Mouse (Mus musculus): ENCODE results near the gene Cacna1b.

The Cacna1b gene

DNA sequence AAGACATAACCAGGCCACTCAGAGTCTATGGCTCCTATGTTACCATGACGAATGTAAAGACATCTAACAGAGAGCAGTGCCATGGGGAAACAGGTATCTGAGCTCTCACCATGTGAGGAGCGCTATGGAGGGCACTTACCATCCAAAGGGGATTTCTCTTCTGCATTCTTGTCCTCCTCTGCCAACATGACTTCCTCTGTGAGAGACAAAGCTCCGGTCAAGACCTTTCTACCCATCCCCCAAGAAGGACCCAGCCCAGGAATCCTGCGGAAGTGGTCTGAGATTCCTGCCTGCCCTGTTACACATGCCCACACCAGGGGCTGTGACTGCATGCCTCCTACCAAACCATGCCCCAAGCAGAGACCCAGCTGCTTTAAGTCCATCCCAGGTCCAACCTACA, 44.0 kb downstream of the Cacna1b start:
- no peak for DNase-seq

DNA sequence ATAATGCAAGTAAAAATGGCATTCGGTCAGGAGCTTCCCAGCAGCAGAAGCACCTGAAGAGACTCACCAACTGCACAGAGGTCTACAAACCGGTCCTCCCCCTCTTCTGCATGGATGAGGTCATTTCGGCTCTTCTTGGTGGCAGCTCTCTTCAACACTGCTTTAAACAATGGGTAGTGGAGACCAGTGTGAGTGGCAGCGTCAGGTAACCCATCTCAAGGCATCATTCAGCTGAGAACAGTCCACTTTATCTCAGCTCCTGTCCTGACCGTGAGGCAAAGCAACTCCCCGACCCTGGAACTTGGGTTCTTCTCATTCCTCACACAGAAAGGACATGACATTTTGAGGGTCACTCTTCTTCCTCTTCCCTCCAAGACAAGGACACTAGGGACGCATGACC, 45.0 kb downstream of the Cacna1b start:
- DNase-seq: no peak

DNA sequence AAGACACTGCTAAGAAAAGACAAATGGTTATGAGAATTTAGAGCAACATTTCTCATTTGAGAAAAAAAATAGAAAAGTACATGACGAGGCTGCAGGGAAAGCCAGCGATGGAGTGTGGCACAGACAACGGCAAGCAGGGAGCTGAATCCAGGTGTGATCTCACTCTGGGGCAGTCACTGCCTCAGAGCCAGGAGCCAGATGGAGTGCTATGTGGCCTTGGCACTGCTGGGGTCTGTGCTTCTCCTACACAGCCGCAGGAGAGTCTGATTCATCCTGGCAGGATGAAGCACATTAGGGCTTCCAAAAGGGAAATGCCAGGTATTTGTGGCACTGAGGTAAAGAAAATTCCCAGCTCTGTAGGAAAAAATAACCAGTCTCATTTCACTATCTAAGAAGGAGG, 45.5 kb downstream of the Cacna1b start:
- no peak for DNase-seq

DNA sequence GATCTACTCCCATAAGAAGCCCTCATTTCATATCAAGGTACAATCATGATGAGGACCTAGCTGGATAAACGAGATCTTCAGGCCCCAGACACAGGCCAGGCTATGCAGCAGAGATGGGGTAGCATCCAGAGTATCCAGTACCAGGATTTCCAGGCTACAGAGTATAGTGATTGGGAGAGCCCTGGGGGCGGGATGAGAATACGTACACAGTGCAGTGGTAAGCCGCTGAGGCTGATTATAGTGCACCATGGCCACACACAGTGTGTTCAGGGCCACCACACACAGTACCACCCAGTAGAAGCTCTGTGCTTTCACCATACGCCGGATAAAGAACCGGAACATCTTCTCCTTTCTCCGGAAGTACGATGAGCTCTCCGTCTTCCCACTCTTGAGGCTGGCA, 57.0 kb downstream of the Cacna1b start:
- DNase-seq: no peak

DNA sequence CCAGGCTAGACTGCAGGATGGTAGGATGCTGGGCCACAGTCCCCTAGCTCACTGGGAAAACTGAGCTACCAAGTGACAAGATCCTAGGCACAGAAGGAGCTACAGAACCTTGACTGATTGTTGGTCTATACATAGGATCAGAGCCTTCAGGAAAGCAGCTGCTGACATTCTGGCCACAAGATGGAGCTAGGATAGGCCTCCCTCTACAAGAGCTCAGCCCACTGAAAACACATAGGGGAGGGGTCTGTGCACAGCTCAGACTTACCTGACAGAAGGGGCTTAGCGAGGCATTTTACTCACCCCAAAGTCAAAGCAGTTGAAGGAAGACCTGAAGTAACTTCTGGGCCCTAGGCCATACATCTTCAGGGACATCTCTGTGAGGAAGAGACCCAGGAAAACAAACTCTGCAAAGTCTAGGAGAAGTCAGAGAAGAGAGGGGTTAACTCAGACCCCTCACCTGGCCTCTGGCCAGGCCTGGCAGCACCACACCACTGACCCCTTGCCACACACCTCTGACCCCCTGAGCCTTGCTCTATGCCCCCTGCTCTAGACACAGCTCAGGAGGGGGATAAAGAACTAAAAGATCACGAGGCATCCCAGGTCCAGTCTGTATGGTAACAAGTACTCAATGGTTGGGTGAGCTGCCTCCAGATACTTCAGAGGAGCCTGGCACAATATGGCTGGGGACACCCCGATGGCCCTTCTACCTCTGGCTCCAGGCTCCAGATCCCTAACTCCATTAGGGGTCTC, 60.6 kb downstream of the Cacna1b start:
- no peak for DNase-seq

DNA sequence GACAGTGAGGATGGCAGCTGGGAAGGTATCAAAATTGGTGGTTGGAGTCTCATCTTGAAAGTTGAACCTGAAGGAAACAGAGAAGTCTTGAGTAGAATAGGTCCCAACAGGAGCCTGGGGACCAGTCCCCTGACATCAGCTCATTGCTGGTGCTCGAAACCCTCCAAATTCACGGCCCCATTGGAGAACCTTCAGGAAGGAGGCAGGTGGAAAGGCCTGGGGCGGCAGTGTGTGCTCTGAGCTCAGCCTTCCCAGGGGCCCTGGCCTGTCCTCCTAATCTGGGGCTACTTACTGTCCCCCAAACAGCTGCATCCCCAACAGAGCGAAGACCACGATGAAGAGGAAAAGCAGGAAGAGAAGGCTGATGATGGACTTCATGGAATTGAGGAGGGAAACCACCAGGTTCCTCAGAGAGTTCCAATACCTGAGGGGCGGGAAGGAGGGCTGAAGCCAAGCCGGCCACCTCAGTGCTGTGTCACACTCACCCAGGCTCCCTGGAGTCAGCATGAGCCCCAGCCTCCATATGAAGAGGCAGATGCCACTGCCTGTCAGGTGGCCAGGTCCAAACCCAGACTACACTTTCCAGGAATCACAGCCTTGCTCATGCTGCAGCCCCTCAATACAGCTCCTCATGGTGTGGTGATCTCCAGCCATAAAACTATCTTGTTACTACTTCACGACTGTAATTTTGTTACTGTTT, 65.5 kb downstream of the Cacna1b start:
- DNase-seq: no peak

DNA sequence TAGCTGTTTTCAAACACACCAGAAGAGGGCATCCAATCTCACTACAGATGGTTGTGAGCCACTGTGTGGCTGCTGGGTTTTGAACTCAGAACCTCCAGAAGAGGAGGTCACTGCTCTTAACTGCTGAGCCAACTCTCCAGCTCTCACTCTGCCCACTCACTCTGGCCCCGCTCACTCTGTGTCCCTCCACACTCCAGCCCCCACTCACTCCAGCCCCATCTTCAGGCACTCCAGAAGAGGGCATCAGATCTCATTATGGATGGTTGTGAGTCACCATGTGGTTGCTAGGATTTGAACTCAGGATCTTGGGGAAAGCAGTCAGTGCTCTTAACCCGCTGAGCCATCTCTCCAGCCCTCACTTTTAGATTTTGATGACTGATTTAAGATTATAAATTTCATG, 70.6 kb downstream of the Cacna1b start:
- DNase-seq: no peak

DNA sequence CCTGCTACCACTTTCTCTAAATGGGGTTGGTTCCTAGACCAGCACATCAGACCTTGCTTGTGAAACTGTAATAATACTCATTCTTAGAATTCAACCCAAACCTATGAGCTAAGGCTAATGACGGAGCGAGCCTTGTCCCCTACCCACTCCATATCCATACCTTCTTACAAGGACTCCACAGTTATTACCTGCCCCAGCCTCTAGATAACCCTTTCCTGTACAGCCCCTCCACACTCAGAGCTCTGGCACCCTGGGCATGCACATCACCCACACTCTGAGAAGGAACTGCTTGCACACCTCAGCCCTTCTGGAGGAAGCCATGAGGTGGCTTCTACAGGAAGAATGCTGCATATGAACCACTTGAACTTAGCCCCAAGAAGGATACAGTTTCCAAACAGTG, 72.6 kb downstream of the Cacna1b start:
- no peak for DNase-seq

DNA sequence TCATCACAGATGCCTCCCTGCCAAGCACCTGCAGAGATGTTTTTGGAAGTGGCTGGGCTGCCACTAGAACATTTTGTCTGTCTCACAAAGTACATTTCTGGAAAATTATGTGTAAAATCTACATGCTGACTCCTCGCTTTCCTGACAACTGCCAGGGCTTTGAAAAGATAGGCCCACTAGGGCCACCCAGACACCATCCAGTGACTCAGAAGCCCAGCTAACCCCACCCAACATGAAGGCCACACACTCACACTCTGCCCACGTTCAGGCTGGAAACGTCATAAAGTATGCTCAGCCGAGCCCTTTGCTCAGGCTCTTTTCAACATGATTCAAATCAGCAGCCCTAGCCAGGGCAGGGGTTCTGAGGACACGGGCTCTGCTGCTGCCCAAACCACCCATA, 77.6 kb downstream of the Cacna1b start:
- DNase-seq: no peak

DNA sequence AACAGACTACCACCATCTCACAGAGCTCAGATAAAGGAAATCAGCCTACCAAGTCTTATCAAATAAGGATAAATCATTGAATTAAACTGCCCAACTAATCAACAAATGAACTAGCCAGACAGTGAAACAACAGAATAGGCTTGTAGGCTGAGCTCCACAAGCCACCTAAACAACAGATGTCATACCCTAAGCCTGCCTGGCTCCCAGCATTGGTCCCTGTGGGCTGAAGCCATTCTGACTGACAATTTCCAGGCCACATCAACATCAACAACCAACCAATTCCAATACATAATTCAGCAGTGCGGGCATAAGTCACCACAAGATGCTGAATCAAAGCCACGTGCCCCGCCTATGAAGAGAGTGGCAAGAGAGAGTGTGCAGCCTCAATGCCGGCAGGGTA, 78.2 kb downstream of the Cacna1b start:
- no peak for DNase-seq

DNA sequence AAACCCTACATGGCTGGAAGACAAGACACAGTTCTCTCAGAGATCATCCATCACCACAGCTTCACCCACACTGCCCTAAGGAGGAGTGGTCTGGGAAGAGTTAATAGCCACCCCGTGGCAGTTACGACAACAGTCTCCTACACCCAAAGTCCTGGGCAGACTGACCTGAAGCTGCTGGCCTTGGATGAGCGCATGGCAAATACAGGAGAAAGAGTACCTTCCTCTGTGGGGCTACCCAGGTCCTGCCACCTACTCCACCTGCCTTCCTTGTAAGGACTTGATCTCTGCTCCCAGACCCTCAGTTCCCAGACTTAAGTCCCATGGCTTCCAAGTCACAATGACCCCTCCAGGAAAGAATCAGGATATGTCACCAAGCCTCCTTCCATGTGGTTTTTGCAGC, 79.7 kb downstream of the Cacna1b start:
- DNase-seq: no peak

DNA sequence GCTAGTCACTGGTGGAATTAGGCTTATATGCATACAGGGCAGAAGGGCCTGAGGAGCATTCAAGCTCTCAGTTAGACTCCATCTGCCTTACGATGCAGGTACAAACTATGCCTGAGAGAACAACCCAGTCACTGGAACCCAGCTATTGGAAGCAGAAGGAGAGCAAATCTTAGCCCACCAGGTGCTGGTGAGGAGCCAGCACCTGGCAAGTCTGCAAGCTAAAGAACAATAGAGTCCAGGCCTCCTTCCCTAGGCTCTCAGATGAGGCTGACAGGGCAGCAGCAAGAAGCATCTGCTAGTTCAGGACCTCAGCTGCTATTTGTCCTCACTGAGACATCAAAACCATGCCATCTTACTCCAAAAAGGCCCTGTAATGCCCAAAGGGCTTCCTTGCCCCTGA, 82.2 kb downstream of the Cacna1b start:
- no peak for DNase-seq

DNA sequence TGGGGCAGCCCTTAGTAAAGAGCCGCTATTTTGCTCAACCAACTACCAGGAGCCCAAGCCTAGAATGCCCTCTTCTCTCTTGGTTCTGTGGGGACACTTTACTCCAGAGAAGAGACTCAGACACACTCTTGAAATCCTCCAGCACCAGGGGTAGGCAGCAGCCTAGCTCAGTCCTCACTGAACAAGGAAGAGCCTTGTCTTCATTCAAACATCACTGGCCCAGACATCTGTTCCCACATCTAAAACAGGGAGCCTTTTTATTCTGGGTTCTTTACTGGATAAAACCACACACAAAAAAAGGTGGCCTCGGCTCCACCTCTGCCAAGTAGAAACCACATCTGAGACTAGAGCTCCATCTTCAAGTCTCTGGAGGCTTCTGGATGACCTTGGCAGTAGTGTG, 82.8 kb downstream of the Cacna1b start:
- no peak for DNase-seq

DNA sequence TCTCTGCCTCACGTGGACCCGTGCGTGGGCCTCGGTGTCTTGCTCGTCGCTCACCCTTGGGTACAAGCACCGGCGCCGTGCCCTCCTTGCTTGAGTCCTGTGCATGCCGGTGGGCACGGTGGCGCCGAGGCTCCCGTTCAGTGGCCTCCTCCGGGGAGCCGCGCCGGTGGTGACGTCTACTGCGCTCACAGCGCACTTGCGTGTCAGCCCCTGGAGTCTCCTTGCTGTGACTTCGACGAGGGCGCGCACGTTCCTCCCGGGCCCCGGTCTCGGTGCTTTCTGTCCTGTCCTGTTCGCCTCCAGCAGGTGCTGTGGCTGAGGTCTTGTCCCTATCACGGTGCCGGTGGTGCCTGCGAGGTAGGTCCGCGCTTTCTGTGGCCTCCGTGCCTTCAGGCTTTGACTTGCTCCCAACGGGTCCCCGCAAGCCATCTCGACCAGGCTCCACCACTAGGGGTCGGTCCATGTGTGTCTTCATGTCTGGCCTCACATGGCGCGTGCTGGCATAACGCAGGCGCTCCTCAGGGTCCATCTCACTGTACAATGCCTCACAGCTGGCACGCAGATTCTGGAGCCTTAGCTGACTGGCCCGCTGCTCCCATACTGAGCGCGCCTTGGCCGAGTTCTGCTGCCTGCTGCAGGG, 83.8 kb downstream of the Cacna1b start:
- peak; percentile 63 for DNase-seq

DNA sequence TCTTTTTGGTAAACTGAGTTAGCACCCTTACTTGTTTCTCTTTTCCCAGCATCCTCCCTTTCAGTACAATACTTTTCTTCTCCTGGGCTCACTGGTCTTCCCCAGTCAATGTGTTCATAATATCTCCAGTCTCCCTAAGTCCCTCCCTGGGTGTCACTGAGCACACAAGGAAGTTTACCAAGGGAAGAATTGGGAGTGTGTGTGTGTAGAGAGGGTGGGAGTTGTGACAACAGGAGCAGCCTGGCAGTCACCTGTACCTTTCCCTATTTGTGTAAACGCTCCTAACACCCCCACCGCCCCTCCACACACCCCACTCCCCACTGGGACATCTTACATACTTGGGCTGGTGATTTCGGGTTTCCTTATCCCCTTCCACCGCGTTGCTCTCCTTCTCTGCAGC, 84.4 kb downstream of the Cacna1b start:
- no peak for DNase-seq

DNA sequence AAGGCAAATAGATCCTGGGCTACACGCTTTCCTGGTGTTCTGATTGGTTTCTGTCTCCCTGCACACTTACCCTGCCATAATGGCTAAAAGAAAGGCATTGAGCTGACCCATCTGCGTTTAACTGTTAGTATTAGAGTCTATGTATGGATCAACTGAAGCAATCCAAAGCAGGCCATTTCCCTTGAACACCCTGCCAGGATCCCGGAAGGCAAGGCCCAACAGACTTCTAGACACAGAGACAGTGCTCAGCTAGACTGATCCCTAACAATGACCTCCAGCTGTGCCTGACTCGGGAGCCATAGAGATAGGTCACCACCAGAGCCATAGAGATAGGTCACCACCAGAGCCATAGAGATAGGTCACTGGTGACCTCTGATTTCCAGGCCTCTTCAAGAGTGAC, 84.8 kb downstream of the Cacna1b start:
- DNase-seq: no peak

DNA sequence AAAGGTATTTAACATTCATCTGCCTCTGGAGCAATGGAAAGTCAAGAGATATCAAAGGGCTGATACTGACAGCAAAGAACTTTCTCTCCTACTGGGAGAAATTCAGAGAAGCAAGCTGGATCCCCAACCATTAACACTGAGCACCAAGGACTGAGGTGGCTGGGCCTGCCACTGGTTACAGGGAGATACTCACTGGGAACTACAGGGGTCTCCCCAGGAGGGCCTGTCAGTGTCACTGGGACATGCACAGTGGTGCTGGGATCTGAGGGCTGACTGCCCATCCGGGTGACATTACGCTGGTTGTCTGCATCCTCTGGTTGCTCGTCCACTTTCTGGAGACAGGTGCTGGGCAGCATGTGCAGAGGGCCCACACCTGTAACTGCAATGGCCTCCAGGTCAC, 85.3 kb downstream of the Cacna1b start:
- no peak for DNase-seq

DNA sequence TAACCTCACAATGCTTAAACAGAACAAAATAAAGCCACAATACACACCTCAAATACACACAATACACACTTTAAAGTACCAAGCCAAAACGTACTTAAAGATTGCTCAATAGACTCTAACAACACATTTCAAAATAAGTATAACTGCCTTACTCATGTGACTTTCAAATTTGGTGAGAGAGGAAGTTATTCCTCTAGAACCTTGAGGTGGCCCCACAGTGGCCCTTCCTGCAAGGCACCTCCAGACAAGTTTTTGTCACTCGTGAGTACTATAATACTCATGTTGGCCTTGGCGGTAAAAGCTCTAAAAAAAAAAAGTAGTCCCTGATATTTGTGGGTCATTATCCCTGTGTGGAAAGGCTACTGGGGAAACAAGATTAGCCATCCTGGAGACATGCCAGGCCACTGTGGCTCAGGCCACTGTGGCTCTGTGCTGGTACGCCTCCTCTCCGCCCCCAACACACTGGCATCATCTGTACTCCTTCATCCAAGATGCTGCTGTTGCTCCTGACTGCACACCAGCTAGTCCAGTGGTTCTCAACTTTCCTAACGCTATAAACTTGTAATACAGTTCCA, 88.4 kb downstream of the Cacna1b start:
- DNase-seq: no peak

DNA sequence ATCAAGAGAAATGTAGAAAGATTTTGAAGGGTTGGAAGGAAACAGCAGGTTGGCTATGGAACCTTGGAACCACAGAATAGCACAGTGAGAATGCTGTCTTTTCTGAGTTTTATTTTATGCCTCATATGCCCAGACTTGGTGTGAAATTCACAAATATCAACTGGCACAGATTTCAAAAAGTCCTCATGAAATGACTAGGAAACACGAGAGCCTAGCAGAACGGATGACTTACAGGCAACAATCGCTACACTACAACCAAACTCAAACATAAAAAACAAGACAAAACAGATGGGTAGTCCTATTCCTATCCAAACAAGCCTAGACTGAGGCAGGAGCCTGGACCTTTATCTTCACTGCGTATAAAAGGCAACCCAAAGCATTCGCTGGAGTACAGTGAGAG, 94.4 kb downstream of the Cacna1b start:
- no peak for DNase-seq

DNA sequence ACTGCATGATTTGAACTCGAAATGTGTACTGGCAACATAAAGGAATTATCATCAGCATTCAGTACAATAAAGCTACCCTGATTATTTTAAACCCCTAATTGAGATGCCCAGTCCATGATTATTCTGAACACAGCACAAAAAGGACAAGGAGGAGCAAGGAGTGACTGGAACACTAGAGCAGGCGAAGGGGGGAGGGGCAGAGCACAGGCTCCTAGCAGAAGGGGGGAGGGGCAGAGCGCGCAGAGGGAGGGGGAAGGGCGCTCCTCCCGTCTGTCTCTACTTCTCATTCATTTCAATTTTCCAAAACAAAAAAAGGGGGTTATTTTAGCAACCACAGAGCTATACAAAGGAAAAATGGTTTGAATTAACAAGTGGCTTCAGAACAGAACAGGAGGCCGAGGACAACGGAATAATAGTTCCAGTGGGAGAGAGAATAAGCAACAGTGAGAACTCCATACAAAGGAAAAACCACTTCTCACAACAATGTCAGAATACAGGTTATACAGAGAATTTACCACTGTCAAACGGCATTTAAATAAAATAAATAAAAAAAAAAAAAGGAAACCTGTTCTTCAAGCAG, 98.2 kb downstream of the Cacna1b start:
- peak; percentile 76 for DNase-seq

DNA sequence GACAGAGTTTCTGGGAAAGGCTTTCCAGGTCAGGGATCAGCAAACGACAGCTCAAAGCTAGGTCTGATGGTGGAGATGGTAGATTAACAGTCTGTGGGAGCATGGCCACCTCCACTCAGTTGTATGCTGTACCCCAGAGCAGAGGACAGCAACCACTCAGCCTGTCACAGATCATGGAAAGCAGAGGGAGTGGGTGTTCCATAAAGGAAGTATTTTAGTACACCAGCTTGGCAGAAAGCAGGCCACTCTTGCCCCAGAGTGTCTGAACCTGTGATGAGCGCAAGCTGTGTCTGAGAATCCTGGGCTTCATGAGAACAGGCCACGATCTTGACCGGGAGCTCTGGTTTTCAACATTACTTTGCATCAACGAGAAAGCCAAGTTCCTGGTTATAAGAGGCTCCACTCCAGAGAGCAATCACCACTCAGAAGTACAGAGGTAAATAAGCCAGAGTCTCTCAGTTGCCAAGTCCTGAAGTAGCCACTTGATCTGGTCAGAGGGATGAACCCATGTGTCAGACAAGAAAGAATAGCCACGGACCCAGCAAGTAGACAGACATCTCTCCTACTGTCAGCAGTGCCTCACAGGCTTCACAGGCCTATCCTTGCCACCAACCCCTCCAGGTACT, 103.7 kb downstream of the Cacna1b start:
- DNase-seq: no peak

DNA sequence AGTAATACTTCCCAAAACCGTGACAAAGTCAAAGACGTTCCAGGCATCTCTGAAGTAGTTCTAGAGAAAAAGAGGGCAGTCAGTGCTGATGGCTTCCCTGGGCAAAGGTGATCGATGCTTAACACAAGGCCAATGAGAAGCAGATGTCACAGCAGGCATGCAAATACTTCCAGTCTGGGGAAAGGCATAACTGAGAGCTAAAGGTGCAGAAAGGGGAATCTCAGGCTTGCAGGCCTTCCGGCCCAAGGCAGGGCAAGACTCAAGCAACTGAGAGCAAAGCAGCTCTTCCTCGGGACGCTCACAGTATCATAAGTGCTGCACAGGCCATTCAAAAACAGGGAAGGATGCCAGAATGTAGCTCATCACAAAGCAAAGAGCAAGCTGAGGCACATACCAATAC, 114.4 kb downstream of the Cacna1b start:
- no peak for DNase-seq

All from right cerebral cortex, postnatal 4 days (tissue).